Mouse (Mus musculus): ENCODE measurements around the gene Rab3gap2. TPM values are rescaled to one million over a fixed set of nuclear protein-coding genes. Genes with fewer than 3 reads are reported as not detected.

Gene Rab3gap2
- total and polyA plus RNA-seq, 2 experiments from 2014 or later, result 19.7 to 34.4 TPM

- H3K9ac ChIP-seq (replicated peaks; ENCODE audit: low read length), result no peak overlapping the region
- H3K4me1 ChIP-seq (ENCODE audit: insufficient read depth, low read length), result no peaks in the 10 kb centered on the region
- no peaks in the 10 kb centered on the region for H3K27me3 ChIP-seq (ENCODE audit: insufficient read depth, low read length)
- 75% methylated on average over 8 of the region's 8 CpGs for WGBS
- DNase-seq (ENCODE audit: low spot score), result no peak
- no peak for TF ChIP-seq CTCF (IDR thresholded peaks at IDR 0.05; ENCODE audit: low read depth)
- H3K36me3 ChIP-seq (ENCODE audit: insufficient read depth, low read length), result peaks cover 46% of the 10 kb centered on the region
- no peaks in the 10 kb centered on the region for H3K9me3 ChIP-seq (ENCODE audit: low read length)
- no peak overlapping the region for H3K4me3 ChIP-seq (ENCODE audit: low read length)
- no peak for ATAC-seq
- H3K27ac ChIP-seq, result no peak overlapping the region
- H3K4me2 ChIP-seq (ENCODE audit: low read depth, low read length), result no peak overlapping the region
Measured at GRCm38 (mm10) chr1:185243013-185243412, 39.1 kb downstream of the Rab3gap2 start.

GRCm38 (mm10) chr1:185245456-185245855 lies 41.5 kb downstream of the Rab3gap2 start:
- Histone ChIP-seq H3K9me3 (ENCODE audit: low read length) (no peaks in the 10 kb centered on the region), H3K27ac (no peak overlapping the region), H3K36me3 (ENCODE audit: insufficient read depth, low read length) (peaks cover 50% of the 10 kb centered on the region), H3K4me1 (ENCODE audit: insufficient read depth, low read length) (no peaks in the 10 kb centered on the region), H3K27me3 (ENCODE audit: insufficient read depth, low read length) (no peaks in the 10 kb centered on the region), H3K4me2 (ENCODE audit: low read depth, low read length) (no peak overlapping the region), H3K4me3 (ENCODE audit: low read length) (no peak overlapping the region), H3K9ac (replicated peaks; ENCODE audit: low read length) (no peak overlapping the region)
- ATAC-seq, result no peak
- TF ChIP-seq CTCF (IDR thresholded peaks at IDR 0.05; ENCODE audit: low read depth), result no peak
- no peak for DNase-seq (ENCODE audit: low spot score)
- 85% methylated on average over 7 of the region's 7 CpGs for WGBS

GRCm38 (mm10) chr1:185247429-185248085 lies 43.6 kb downstream of the Rab3gap2 start:
- Histone ChIP-seq H3K9me3 (ENCODE audit: low read length) (no peaks in the 10 kb centered on the region), H3K36me3 (ENCODE audit: insufficient read depth, low read length) (peaks cover 54% of the 10 kb centered on the region), H3K4me1 (ENCODE audit: insufficient read depth, low read length) (no peaks in the 10 kb centered on the region), H3K4me2 (ENCODE audit: low read depth, low read length) (no peak overlapping the region), H3K27me3 (ENCODE audit: insufficient read depth, low read length) (no peaks in the 10 kb centered on the region), H3K27ac (no peak overlapping the region), H3K9ac (replicated peaks; ENCODE audit: low read length) (no peak overlapping the region), H3K4me3 (ENCODE audit: low read length) (no peak overlapping the region)
- no peak for TF ChIP-seq CTCF (IDR thresholded peaks at IDR 0.05; ENCODE audit: low read depth)
- WGBS, result 92% methylated on average over 20 of the region's 20 CpGs
- DNase-seq (ENCODE audit: low spot score) (no peak), ATAC-seq (no peak)

GRCm38 (mm10) chr1:185248728-185249127 lies 44.8 kb downstream of the Rab3gap2 start:
- no peak overlapping the region for H3K9ac ChIP-seq (replicated peaks; ENCODE audit: low read length)
- H3K4me3 ChIP-seq (ENCODE audit: low read length), result no peak overlapping the region
- no peaks in the 10 kb centered on the region for H3K4me1 ChIP-seq (ENCODE audit: insufficient read depth, low read length)
- no peaks in the 10 kb centered on the region for H3K27me3 ChIP-seq (ENCODE audit: insufficient read depth, low read length)
- peaks cover 56% of the 10 kb centered on the region for H3K36me3 ChIP-seq (ENCODE audit: insufficient read depth, low read length)
- no peak overlapping the region for H3K27ac ChIP-seq
- H3K4me2 ChIP-seq (ENCODE audit: low read depth, low read length), result no peak overlapping the region
- WGBS, result 88% methylated on average over 8 of the region's 8 CpGs
- DNase-seq (ENCODE audit: low spot score) (no peak), ATAC-seq (no peak)
- H3K9me3 ChIP-seq (ENCODE audit: low read length), result no peaks in the 10 kb centered on the region
- TF ChIP-seq CTCF (IDR thresholded peaks at IDR 0.05; ENCODE audit: low read depth), result no peak

- no peak for TF ChIP-seq CTCF (IDR thresholded peaks at IDR 0.05; ENCODE audit: low read depth)
- no peak for DNase-seq (ENCODE audit: low spot score)
- no peak for ATAC-seq
- Histone ChIP-seq H3K27ac (no peak overlapping the region), H3K36me3 (ENCODE audit: insufficient read depth, low read length) (peaks cover 48% of the 10 kb centered on the region), H3K4me2 (ENCODE audit: low read depth, low read length) (no peak overlapping the region), H3K27me3 (ENCODE audit: insufficient read depth, low read length) (no peaks in the 10 kb centered on the region), H3K9ac (replicated peaks; ENCODE audit: low read length) (no peak overlapping the region), H3K4me1 (ENCODE audit: insufficient read depth, low read length) (no peaks in the 10 kb centered on the region), H3K9me3 (ENCODE audit: low read length) (no peaks in the 10 kb centered on the region), H3K4me3 (ENCODE audit: low read length) (no peak overlapping the region)
- 86% methylated on average over 3 of the region's 3 CpGs for WGBS
Measured at GRCm38 (mm10) chr1:185252351-185252750, 48.4 kb downstream of the Rab3gap2 start.

GRCm38 (mm10) chr1:185253140-185253892 lies 49.4 kb downstream of the Rab3gap2 start:
- ATAC-seq, result peak; percentile 59; the same call in 1 of the 2 replicates
- Histone ChIP-seq H3K4me2 (ENCODE audit: low read depth, low read length) (no peak overlapping the region), H3K9ac (replicated peaks; ENCODE audit: low read length) (no peak overlapping the region), H3K9me3 (ENCODE audit: low read length) (no peaks in the 10 kb centered on the region), H3K4me1 (ENCODE audit: insufficient read depth, low read length) (no peaks in the 10 kb centered on the region), H3K36me3 (ENCODE audit: insufficient read depth, low read length) (peaks cover 40% of the 10 kb centered on the region), H3K4me3 (ENCODE audit: low read length) (no peak overlapping the region), H3K27ac (peak overlapping the region; percentile 17; the same call in 1 of the 2 replicates), H3K27me3 (ENCODE audit: insufficient read depth, low read length) (no peaks in the 10 kb centered on the region)
- peak; percentile 76 for DNase-seq (ENCODE audit: low spot score)
- no peak for TF ChIP-seq CTCF (IDR thresholded peaks at IDR 0.05; ENCODE audit: low read depth)
- 36% methylated on average over 12 of the region's 12 CpGs for WGBS

- Histone ChIP-seq H3K4me2 (ENCODE audit: low read depth, low read length) (no peak overlapping the region), H3K36me3 (ENCODE audit: insufficient read depth, low read length) (peaks cover 46% of the 10 kb centered on the region; the same call in 1 of the 2 replicates), H3K9ac (replicated peaks; ENCODE audit: low read length) (no peak overlapping the region), H3K27me3 (ENCODE audit: insufficient read depth, low read length) (no peaks in the 10 kb centered on the region), H3K4me1 (ENCODE audit: insufficient read depth, low read length) (no peaks in the 10 kb centered on the region), H3K9me3 (ENCODE audit: low read length) (no peaks in the 10 kb centered on the region), H3K27ac (no peak overlapping the region), H3K4me3 (ENCODE audit: low read length) (no peak overlapping the region)
- TF ChIP-seq CTCF (IDR thresholded peaks at IDR 0.05; ENCODE audit: low read depth), result no peak
- DNase-seq (ENCODE audit: low spot score), result no peak
- 89% methylated on average over 12 of the region's 12 CpGs for WGBS
- no peak for ATAC-seq
Measured at GRCm38 (mm10) chr1:185255336-185255735, 51.4 kb downstream of the Rab3gap2 start.

Measured in hindbrain, postnatal 0 days (tissue).